Mouse (Mus musculus): Measurements from ENCODE around the gene Foxn1. TPM values are rescaled to one million over a fixed set of nuclear protein-coding genes. Genes with fewer than 3 reads are reported as not detected.

The Foxn1 gene
- polyA plus RNA-seq, 1 experiment from 2014 or later = 0.04 TPM

DNA sequence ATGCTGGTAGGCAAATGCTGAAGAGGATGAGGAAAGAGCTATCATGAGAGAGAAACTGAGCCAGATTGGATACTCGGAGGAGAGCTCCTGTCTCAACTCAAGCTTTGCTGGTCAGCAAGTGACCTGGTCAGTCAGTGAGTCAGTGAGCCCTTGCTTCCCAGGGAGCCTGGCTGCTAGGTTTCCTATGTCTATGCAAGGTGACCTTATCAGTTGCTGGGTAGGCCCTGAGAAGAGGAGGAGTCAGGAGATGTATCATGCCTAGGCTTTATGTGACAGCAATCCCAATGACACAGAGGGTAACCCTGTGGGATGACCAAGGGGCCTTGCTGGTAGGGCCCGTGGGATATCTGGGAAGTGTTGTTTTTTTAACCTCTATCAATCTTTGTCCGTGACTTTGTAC is 14.2 kb downstream of the Foxn1 start:
- H3K27me3 ChIP-seq (ENCODE audit: control insufficient read depth, insufficient read depth, low read length) = no peaks in the 10 kb centered on the region
- H3K4me2 ChIP-seq (ENCODE audit: low read depth, severe bottlenecking) = no peak overlapping the region
- no peaks in the 10 kb centered on the region for H3K9me3 ChIP-seq (ENCODE audit: control insufficient read depth, low read length)
- H3K4me1 ChIP-seq (ENCODE audit: control insufficient read depth, insufficient read depth, low read length) = peaks cover 3% of the 10 kb centered on the region; the same call in 1 of the 2 replicates
- ATAC-seq (ENCODE audit: insufficient number of reproducible peaks, low FRiP score, low TSS enrichment, low read depth) = no peak
- no peak overlapping the region for H3K9ac ChIP-seq (ENCODE audit: low read length)
- H3K27ac ChIP-seq (replicated peaks; ENCODE audit: low read depth, low read length) = no peak overlapping the region
- no peak for DNase-seq (ENCODE audit: low spot score)
- WGBS = 77% methylated on average over 3 of the region's 3 CpGs
- H3K4me3 ChIP-seq (ENCODE audit: low read depth, low read length) = no peak overlapping the region
- no peaks in the 10 kb centered on the region for H3K36me3 ChIP-seq (ENCODE audit: control insufficient read depth, insufficient read depth, low read length)

DNA sequence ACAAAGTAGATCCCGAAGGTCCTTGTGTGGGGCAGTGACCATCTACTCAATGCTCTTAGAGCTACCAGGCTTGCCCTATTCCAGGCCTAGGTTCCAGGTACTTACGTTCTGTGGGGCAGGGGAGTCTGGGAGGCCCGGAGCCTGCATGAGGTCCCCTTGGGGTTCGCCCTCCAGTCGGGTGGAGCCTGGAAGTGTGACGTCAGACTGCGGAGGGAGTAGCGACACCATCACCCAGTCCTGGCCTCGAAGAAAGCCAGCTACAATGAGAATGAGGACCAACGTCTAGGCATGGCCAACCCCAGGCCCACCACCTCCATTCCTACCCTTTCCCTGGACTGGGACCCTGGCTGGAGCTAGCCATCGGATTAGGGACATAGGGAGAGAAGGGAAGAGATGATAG is 14.6 kb downstream of the Foxn1 start:
- no peak for ATAC-seq (ENCODE audit: insufficient number of reproducible peaks, low FRiP score, low TSS enrichment, low read depth)
- no peaks in the 10 kb centered on the region for H3K9me3 ChIP-seq (ENCODE audit: control insufficient read depth, low read length)
- H3K36me3 ChIP-seq (ENCODE audit: control insufficient read depth, insufficient read depth, low read length) = no peaks in the 10 kb centered on the region
- H3K4me1 ChIP-seq (ENCODE audit: control insufficient read depth, insufficient read depth, low read length) = no peaks in the 10 kb centered on the region; the same call in 1 of the 2 replicates
- no peak overlapping the region for H3K9ac ChIP-seq (ENCODE audit: low read length)
- H3K27me3 ChIP-seq (ENCODE audit: control insufficient read depth, insufficient read depth, low read length) = no peaks in the 10 kb centered on the region
- WGBS = 92% methylated on average over 11 of the region's 11 CpGs
- H3K27ac ChIP-seq (replicated peaks; ENCODE audit: low read depth, low read length) = no peak overlapping the region
- no peak overlapping the region for H3K4me2 ChIP-seq (ENCODE audit: low read depth, severe bottlenecking)
- no peak overlapping the region for H3K4me3 ChIP-seq (ENCODE audit: low read depth, low read length)
- DNase-seq (ENCODE audit: low spot score) = no peak

DNA sequence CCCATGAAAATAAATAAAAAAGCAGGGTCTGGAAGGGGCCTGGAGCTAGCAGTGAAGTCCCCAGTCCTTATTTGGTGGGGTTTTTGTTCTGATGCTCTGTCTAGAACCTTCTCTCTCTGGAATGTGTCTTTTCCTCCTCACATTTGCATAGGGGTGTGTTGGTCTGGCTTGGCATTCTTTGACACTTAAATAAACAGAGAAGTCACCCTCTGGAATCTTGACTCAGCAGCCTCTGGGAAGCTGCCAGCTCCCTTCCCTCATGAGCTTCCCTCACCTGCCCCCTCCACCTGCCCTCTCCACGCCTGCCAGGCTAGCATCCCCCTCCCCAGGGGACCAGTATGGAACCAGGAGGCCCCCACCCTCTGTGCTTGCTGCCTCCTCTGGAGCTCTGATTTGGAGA is 16.0 kb downstream of the Foxn1 start:
- WGBS = 60% methylated on average over 1 of the region's 1 CpGs
- no peaks in the 10 kb centered on the region for H3K36me3 ChIP-seq (ENCODE audit: control insufficient read depth, insufficient read depth, low read length)
- DNase-seq (ENCODE audit: low spot score) (no peak), ATAC-seq (ENCODE audit: insufficient number of reproducible peaks, low FRiP score, low TSS enrichment, low read depth) (no peak)
- no peak overlapping the region for H3K4me3 ChIP-seq (ENCODE audit: low read depth, low read length)
- no peaks in the 10 kb centered on the region for H3K9me3 ChIP-seq (ENCODE audit: control insufficient read depth, low read length)
- no peak overlapping the region for H3K27ac ChIP-seq (replicated peaks; ENCODE audit: low read depth, low read length)
- no peaks in the 10 kb centered on the region for H3K27me3 ChIP-seq (ENCODE audit: control insufficient read depth, insufficient read depth, low read length)
- H3K4me1 ChIP-seq (ENCODE audit: control insufficient read depth, insufficient read depth, low read length) = no peaks in the 10 kb centered on the region; the same call in 1 of the 2 replicates
- H3K4me2 ChIP-seq (ENCODE audit: low read depth, severe bottlenecking) = no peak overlapping the region
- H3K9ac ChIP-seq (ENCODE audit: low read length) = no peak overlapping the region

DNA sequence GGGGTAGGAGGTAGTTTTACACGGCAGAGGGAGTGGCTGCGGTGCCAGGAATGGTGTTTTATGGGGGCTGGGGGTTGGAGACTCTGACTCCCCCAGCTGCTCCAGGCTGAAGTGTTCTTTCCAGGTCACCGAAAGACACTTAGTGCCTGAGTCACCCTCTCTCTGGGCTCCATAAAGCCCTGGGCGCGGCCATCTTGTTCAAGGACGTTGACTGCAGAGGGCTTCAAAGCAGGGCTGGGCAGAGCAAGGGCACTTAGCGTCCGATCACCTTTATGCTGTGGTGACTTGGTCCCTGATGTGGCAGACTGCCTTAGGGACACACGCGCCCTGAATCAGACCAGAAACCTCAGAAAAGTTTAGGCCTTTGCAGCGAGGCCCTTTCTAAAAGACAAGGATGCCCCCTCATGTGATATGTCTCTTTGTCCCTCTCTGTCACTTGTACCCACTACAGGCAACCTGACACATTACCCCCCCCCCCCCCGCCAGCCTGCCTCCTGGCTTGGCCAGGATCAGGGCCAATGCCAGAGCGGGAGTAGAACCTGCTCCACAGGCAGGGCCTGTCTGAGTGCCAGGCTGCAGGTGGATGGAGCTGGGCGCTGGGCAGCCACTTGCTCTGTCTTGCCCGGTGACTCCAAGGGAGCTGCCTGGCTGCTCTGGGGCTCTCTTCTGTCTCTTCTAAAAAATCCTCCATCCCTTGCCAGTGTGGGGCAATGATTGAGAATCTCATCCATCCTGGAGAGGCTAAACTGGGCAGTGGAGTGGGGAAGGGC is 18.7 kb downstream of the Foxn1 start:
- no peak overlapping the region for H3K9ac ChIP-seq (ENCODE audit: low read length)
- ATAC-seq (ENCODE audit: insufficient number of reproducible peaks, low FRiP score, low TSS enrichment, low read depth) (no peak), DNase-seq (ENCODE audit: low spot score) (no peak)
- peaks cover 9% of the 10 kb centered on the region for H3K4me1 ChIP-seq (ENCODE audit: control insufficient read depth, insufficient read depth, low read length)
- H3K27me3 ChIP-seq (ENCODE audit: control insufficient read depth, insufficient read depth, low read length) = no peaks in the 10 kb centered on the region; the same call in 1 of the 2 replicates
- no peak overlapping the region for H3K27ac ChIP-seq (replicated peaks; ENCODE audit: low read depth, low read length)
- no peak overlapping the region for H3K4me2 ChIP-seq (ENCODE audit: low read depth, severe bottlenecking)
- WGBS = 90% methylated on average over 15 of the region's 15 CpGs
- no peaks in the 10 kb centered on the region for H3K36me3 ChIP-seq (ENCODE audit: control insufficient read depth, insufficient read depth, low read length)
- no peak overlapping the region for H3K4me3 ChIP-seq (ENCODE audit: low read depth, low read length)
- H3K9me3 ChIP-seq (ENCODE audit: control insufficient read depth, low read length) = no peaks in the 10 kb centered on the region

DNA sequence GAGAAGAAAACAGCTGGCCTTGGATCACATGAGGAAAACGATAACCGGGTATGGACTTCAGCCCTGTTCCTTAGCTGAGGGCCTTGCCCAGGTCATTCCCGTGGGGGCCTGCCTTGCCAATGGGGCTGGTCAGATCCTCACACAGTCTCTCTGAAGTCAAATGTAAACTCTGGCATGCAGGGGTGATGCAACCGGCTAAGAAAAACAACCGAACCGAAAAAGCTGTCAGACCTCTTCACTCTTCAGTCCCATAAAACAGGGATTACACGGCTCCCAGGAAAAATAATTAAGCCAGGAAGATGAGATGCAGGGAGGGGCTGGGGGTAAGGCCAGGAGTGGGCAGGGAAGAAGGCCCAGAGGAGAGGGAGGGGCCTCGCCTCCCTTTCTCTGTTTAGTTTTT is 22.3 kb downstream of the Foxn1 start:
- Histone ChIP-seq H3K27ac (replicated peaks; ENCODE audit: low read depth, low read length) (no peak overlapping the region), H3K36me3 (ENCODE audit: control insufficient read depth, insufficient read depth, low read length) (no peaks in the 10 kb centered on the region), H3K4me2 (ENCODE audit: low read depth, severe bottlenecking) (no peak overlapping the region), H3K9ac (ENCODE audit: low read length) (no peak overlapping the region), H3K4me1 (ENCODE audit: control insufficient read depth, insufficient read depth, low read length) (peaks cover 9% of the 10 kb centered on the region), H3K27me3 (ENCODE audit: control insufficient read depth, insufficient read depth, low read length) (no peaks in the 10 kb centered on the region; the same call in 1 of the 2 replicates), H3K4me3 (ENCODE audit: low read depth, low read length) (no peak overlapping the region), H3K9me3 (ENCODE audit: control insufficient read depth, low read length) (no peaks in the 10 kb centered on the region)
- DNase-seq (ENCODE audit: low spot score) (no peak), ATAC-seq (ENCODE audit: insufficient number of reproducible peaks, low FRiP score, low TSS enrichment, low read depth) (no peak)
- WGBS = 37% methylated on average over 8 of the region's 8 CpGs

DNA sequence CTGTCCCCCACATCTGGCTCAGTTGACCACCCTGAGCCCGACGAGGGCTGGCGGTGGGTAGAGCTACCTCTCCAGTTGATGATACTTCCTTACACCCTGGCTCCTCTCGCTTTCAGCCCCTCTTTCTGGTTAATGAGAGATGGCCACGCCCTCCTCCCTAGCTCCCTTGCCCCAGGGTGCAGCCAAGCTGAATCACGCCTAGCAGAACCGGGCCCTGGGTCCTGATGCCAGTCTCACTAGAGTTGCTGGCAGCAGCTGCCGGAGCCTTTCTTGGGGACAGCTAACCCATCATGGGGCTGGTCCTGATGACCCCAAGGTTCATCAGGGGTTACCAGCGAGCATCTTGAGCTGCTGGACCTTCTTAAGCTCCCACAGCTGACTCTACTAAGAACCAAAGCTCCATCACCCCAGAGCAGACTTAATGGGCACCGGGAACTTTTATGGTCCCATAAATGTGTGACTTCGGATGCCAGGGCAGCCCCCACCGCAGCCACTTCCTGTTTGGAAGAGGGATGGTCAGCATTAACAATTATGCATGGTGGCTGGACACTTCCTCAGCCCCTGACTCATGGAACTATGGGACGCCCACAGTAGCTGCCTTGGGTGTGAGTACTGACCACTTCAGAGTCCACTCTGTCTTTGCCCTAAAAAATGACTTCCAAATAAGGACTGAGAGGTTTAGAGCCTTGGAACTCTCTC is 22.9 kb downstream of the Foxn1 start:
- H3K9me3 ChIP-seq (ENCODE audit: control insufficient read depth, low read length) = no peaks in the 10 kb centered on the region
- no peak overlapping the region for H3K4me2 ChIP-seq (ENCODE audit: low read depth, severe bottlenecking)
- DNase-seq (ENCODE audit: low spot score) = no peak
- no peaks in the 10 kb centered on the region for H3K36me3 ChIP-seq (ENCODE audit: control insufficient read depth, insufficient read depth, low read length)
- H3K9ac ChIP-seq (ENCODE audit: low read length) = no peak overlapping the region
- no peaks in the 10 kb centered on the region; the same call in 1 of the 2 replicates for H3K27me3 ChIP-seq (ENCODE audit: control insufficient read depth, insufficient read depth, low read length)
- no peak overlapping the region for H3K27ac ChIP-seq (replicated peaks; ENCODE audit: low read depth, low read length)
- H3K4me1 ChIP-seq (ENCODE audit: control insufficient read depth, insufficient read depth, low read length) = peaks cover 9% of the 10 kb centered on the region
- H3K4me3 ChIP-seq (ENCODE audit: low read depth, low read length) = no peak overlapping the region
- no peak for ATAC-seq (ENCODE audit: insufficient number of reproducible peaks, low FRiP score, low TSS enrichment, low read depth)
- 58% methylated on average over 13 of the region's 13 CpGs for WGBS

DNA sequence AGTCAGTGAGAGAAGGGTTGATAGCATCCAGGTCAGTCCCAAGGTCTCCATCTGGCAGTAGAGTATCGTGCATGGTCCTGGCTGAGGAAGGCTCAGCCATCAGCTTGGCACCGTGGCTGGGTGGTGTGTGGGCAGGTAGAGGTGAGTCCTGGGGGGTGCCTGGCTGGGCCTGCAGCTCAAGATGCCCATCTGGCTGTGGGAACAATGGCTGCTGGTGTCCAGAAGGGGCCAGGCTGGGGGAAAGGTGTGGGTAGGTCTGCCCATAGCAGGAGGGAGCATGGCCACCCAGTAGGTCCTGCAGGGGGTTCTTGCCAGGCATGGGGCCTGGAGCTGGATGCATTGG is 25.6 kb downstream of the Foxn1 start:
- Histone ChIP-seq H3K27ac (replicated peaks; ENCODE audit: low read depth, low read length) (no peak overlapping the region), H3K36me3 (ENCODE audit: control insufficient read depth, insufficient read depth, low read length) (no peaks in the 10 kb centered on the region), H3K4me2 (ENCODE audit: low read depth, severe bottlenecking) (no peak overlapping the region), H3K9me3 (ENCODE audit: control insufficient read depth, low read length) (no peaks in the 10 kb centered on the region), H3K4me1 (ENCODE audit: control insufficient read depth, insufficient read depth, low read length) (peaks cover 9% of the 10 kb centered on the region), H3K27me3 (ENCODE audit: control insufficient read depth, insufficient read depth, low read length) (no peaks in the 10 kb centered on the region; the same call in 1 of the 2 replicates), H3K9ac (ENCODE audit: low read length) (no peak overlapping the region), H3K4me3 (ENCODE audit: low read depth, low read length) (no peak overlapping the region)
- WGBS = 48% methylated on average over 2 of the region's 2 CpGs
- ATAC-seq (ENCODE audit: insufficient number of reproducible peaks, low FRiP score, low TSS enrichment, low read depth) = no peak
- no peak for DNase-seq (ENCODE audit: low spot score)

DNA sequence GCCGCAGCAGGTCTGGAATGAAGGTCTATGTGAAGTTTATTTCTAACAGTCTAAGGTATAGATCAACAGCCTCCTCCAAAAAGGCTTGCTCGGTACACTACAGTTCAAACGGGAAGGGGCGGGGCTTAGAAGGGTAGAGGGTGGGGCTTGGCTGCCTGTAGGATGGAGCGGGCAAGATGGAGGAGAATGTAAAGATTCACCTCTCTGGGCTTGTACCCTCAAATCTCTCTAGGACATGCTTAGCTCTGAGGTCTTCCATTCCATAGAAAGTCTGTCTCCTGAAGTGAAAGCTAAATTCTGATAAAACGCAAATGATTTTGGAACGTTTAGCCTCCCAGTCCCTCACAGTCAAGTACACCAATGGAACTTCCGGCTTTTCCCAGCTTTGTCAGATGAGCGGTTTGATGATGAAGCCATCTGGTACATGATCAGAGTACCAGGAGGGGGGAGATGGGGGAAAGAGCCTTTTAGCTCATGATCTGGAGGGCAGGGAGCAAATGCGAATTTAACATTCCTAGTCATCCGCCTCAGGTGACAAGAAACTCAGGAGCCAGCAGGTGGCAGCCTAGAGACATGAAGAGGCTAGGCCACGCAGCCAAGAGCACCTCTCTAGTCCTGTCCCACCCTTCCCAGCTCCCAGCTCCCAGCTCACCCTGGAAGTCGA is 26.1 kb downstream of the Foxn1 start:
- 10% methylated on average over 13 of the region's 13 CpGs for WGBS
- Histone ChIP-seq H3K4me2 (ENCODE audit: low read depth, severe bottlenecking) (peak overlapping the region; percentile 18; the same call in 1 of the 2 replicates), H3K4me3 (ENCODE audit: low read depth, low read length) (peak overlapping the region; percentile 16; the same call in 1 of the 2 replicates), H3K36me3 (ENCODE audit: control insufficient read depth, insufficient read depth, low read length) (no peaks in the 10 kb centered on the region), H3K27ac (replicated peaks; ENCODE audit: low read depth, low read length) (no peak overlapping the region), H3K9ac (ENCODE audit: low read length) (no peak overlapping the region), H3K4me1 (ENCODE audit: control insufficient read depth, insufficient read depth, low read length) (peaks cover 9% of the 10 kb centered on the region), H3K27me3 (ENCODE audit: control insufficient read depth, insufficient read depth, low read length) (no peaks in the 10 kb centered on the region; the same call in 1 of the 2 replicates), H3K9me3 (ENCODE audit: control insufficient read depth, low read length) (no peaks in the 10 kb centered on the region)
- peak; percentile 60 for ATAC-seq (ENCODE audit: insufficient number of reproducible peaks, low FRiP score, low TSS enrichment, low read depth)
- peak; percentile 88 for DNase-seq (ENCODE audit: low spot score)
